Mouse (Mus musculus): ENCODE results near the gene Eva1a.

DNA sequence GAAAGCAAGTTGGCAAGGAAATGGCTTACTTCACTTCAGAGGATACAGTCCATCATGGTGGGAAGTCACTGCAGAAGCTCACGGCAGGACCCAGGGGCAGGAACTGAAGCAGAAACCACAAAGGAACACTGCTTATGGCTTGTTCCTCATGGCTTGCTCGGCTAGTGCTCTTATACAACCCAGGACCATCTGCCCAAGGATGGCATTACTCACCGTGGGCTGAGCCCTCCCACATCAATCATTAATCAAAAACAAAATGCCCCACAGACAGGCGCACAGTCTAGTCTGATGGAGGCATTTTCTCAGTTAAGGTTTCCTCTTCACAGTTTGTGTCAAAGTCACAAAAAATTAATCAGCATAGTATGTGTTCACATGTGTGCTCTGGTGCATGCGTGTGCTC lies 19.8 kb upstream of the Eva1a start:
- TF ChIP-seq CTCF (IDR thresholded peaks at IDR 0.05; ENCODE audit: borderline replicate concordance, insufficient read depth, low read depth, low read length) (no peak), POLR2A (IDR thresholded peaks at IDR 0.05; ENCODE audit: borderline replicate concordance, insufficient read depth, low read length) (no peak)
